Mouse (Mus musculus): ENCODE measurements at regions not wholly inside any gene's neighbourhood (a gene's known extent, or its start where the extent isn't known, plus 50 kb on each side); places are given as distances from the start of the nearest gene placed in this dataset.

DNA sequence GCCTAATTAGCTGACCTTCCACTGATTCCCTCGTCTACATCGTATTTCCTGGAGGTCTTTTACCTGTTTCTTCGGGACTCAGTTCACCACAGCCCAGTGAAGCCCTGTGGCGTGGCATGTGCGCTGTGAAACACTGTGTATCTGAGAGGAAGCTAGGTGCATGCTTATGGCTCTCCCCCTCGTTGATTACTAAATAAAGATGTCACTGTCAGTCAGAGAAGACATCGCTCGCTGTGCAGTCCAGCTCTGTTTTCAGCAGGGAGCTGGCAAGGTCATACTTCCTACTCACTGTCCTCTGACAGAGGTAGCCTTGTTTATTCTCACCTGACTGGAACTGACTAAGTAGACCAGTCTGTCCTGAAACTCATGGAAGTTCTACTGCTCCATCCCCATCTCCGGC is 68.7 kb upstream of the Adrb1 start:
- H3K9ac ChIP-seq: no peak overlapping the region
- H3K4me1 ChIP-seq: peaks cover 18% of the 10 kb centered on the region
- no peak for ATAC-seq (ENCODE audit: insufficient number of reproducible peaks, low FRiP score, low TSS enrichment, low read depth)
- H3K9me3 ChIP-seq (replicated peaks): no peaks in the 10 kb centered on the region
- H3K4me3 ChIP-seq (replicated peaks): no peak overlapping the region
- H3K27me3 ChIP-seq: no peaks in the 10 kb centered on the region
- 61% methylated on average over 9 of the region's 9 CpGs for WGBS
- peak overlapping the region; percentile 39; the same call in 1 of the 2 replicates for H3K4me2 ChIP-seq (replicated peaks)
- H3K36me3 ChIP-seq: no peaks in the 10 kb centered on the region
- H3K27ac ChIP-seq (replicated peaks): no peak overlapping the region

DNA sequence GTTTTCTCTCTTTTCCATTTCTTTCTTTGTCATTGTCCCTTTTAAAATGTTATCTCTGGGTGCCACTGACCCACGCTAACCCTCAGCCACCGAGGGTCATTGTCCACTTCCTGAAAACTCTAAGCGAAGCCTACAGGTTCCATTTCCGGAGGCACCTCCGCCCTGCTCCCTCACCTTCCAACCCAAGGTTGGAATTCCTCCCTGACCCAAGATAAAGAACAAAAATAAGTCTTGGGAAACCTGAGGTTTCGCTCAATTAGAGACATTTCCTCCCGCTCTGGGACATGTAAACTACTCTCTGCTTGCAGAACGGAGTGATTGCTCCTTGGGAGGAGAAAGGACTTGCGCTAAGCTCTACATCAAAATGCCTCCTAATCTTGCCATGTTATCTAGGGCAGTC is 66.7 kb upstream of the Adrb1 start:
- Histone ChIP-seq H3K4me3 (replicated peaks) (no peak overlapping the region), H3K36me3 (no peaks in the 10 kb centered on the region), H3K9me3 (replicated peaks) (no peaks in the 10 kb centered on the region), H3K4me1 (peaks cover 18% of the 10 kb centered on the region), H3K4me2 (replicated peaks) (no peak overlapping the region), H3K27ac (replicated peaks) (no peak overlapping the region), H3K27me3 (no peaks in the 10 kb centered on the region), H3K9ac (no peak overlapping the region)
- 81% methylated on average over 9 of the region's 9 CpGs for WGBS
- ATAC-seq (ENCODE audit: insufficient number of reproducible peaks, low FRiP score, low TSS enrichment, low read depth): no peak

DNA sequence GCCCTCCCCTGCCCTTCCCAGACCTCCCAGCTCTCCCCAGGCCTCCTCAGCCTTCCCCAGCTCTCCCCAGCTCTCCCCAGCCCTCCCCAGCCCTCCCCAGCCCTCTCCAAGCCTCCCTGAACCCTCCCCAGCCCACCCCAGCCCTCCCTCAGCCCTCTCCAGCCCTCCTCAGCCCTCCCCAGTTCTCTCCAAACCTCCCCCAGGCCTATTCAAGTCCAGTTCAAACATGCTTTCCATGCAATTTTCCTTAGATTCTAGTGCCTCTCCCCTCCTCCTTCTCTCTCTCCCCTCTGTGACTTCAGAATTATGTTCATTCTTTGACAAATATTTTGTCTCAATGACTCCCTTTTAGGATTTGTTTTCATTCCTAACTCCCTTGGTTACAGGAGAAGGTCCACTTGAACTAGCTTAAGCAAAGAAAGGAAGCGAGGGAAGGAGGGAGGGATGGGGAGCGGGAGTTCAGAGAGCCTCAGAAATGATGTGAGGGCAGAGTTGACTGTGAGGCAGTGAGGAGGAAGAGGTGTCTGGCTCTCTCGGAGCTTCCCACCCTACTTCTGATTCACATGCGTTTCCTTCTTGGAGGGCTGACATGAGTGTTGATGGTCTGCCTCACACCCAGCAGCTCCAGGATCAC is 61.3 kb upstream of the Adrb1 start:
- Histone ChIP-seq H3K9me3 (replicated peaks) (no peaks in the 10 kb centered on the region), H3K27me3 (no peaks in the 10 kb centered on the region), H3K4me3 (replicated peaks) (no peak overlapping the region), H3K36me3 (no peaks in the 10 kb centered on the region), H3K4me2 (replicated peaks) (no peak overlapping the region), H3K9ac (no peak overlapping the region), H3K4me1 (0 out of 2 replicates have a peak, but pooled peaks cover 7% of the 10 kb centered on the region), H3K27ac (replicated peaks) (no peak overlapping the region)
- 58% methylated on average over 4 of the region's 4 CpGs for WGBS
- no peak for ATAC-seq (ENCODE audit: insufficient number of reproducible peaks, low FRiP score, low TSS enrichment, low read depth)

DNA sequence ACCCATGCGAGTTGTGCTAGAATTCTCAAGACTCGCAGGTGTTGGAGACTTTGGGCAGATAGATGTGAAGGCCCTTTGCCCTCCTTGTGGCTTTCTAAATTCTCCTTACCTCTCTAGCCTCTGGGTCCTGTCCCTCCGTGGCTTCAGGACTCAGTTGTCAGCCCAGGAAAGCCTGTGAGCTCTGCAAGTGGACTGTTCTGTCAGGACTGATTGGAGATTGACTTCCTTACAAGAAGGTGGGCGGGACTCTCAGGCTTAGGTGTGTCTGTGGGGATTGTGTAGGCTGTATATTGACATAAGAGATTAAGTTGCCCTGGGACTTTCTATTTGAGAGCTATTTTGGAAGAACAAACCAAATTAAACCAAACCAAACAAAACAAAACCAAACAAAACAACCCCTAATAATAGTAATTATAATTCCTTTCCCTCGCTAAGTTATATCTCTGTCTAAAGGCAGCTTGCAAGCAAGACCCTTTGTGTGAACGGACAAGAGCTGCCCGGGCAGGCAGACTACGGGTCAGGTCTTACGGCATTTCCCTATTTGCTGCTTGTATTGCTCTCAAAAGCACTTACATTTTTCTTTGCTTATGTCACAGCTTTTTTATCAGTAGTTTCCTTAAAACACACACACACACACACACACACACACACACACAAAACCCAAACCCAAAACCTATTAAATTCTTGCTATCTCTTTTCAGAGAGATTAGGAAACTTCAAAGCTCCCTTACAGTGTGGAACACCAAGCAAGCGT is 58.3 kb upstream of the Adrb1 start:
- Histone ChIP-seq H3K9ac (no peak overlapping the region), H3K36me3 (no peaks in the 10 kb centered on the region), H3K27me3 (no peaks in the 10 kb centered on the region), H3K4me1 (0 out of 2 replicates have a peak, but pooled peaks cover 9% of the 10 kb centered on the region), H3K4me2 (replicated peaks) (no peak overlapping the region), H3K9me3 (replicated peaks) (no peaks in the 10 kb centered on the region), H3K4me3 (replicated peaks) (no peak overlapping the region), H3K27ac (replicated peaks) (0 out of 2 replicates have a peak overlapping the region, but pooled peaks have one; percentile 4)
- WGBS: 71% methylated on average over 10 of the region's 10 CpGs
- no peak for ATAC-seq (ENCODE audit: insufficient number of reproducible peaks, low FRiP score, low TSS enrichment, low read depth)

DNA sequence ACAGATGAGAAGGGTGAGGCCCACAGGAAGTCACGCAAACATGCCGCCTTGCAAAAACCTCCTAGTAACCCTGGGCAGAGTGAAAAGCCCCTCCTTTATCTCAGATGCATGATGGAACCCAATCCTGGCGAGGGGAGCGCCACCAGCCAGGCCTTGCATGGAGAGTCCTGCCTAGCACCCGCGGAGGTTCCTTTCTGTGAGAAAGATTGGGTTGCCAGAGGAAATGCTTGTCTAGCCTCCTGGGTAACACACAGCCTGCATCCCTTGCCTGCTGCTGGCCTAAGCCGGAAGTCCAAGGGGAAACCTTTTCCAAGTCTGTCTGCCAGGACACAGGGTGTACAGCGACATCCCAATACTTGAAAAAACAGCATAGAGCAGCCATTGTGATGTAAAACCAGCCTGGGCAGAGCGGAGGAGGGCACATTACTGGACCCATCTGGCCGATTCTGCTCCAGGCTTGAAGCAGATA is 57.7 kb upstream of the Adrb1 start:
- no peak for ATAC-seq (ENCODE audit: insufficient number of reproducible peaks, low FRiP score, low TSS enrichment, low read depth)
- 0 out of 2 replicates have a peak overlapping the region, but pooled peaks have one; percentile 4 for H3K27ac ChIP-seq (replicated peaks)

DNA sequence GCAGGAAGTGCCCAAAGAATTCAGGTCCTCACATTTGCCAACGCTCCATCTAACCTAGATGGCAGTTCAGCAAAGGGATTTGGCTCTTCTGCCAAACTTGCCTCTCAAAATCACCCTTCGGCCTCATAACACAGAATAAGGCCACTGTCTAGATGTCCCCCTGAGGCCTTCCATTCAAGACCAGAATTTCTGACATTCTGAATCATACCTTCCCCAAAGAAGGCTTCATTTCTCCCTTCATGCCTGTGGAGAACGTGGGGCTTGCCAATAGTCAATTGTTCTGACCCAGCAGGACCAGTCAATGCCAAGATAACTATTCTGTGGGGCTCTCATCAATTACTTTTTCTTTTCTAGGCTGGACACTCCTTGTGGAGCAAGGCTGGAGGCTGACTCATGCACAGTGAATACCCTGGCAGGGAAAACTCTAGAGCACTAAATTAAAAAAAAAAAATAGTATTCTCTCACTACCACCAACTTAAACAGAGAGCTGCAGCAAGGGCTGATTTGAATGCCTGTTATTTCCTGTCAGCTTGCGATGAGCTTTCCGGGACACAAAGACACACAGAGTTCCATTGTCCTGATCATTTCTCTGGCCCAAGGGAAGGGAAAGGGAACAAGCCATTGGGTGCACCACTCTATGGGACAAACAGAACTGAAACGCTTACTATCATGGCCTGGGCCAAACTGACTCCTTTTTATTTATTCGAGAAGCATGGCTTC is 56.9 kb upstream of the Adrb1 start:
- no peak overlapping the region for H3K4me3 ChIP-seq (replicated peaks)
- H3K27ac ChIP-seq (replicated peaks): no peak overlapping the region
- H3K9ac ChIP-seq: no peak overlapping the region
- no peak overlapping the region for H3K4me2 ChIP-seq (replicated peaks)
- H3K36me3 ChIP-seq: no peaks in the 10 kb centered on the region
- no peak for ATAC-seq (ENCODE audit: insufficient number of reproducible peaks, low FRiP score, low TSS enrichment, low read depth)
- 71% methylated on average over 7 of the region's 7 CpGs for WGBS
- H3K9me3 ChIP-seq (replicated peaks): no peaks in the 10 kb centered on the region
- H3K27me3 ChIP-seq: no peaks in the 10 kb centered on the region
- H3K4me1 ChIP-seq: peaks cover 17% of the 10 kb centered on the region; the same call in 1 of the 2 replicates

More for the DNA sequence above, 57.7 kb upstream of the Adrb1 start:
- Histone ChIP-seq H3K4me1 (peaks cover 15% of the 10 kb centered on the region; the same call in 1 of the 2 replicates), H3K4me3 (replicated peaks) (no peak overlapping the region), H3K9ac (no peak overlapping the region), H3K36me3 (no peaks in the 10 kb centered on the region), H3K9me3 (replicated peaks) (no peaks in the 10 kb centered on the region), H3K4me2 (replicated peaks) (no peak overlapping the region), H3K27me3 (no peaks in the 10 kb centered on the region)
- WGBS: 70% methylated on average over 10 of the region's 10 CpGs

GRCm38 (mm10) chr19:56665972-56666371 is 56.0 kb upstream of the Adrb1 start:
- WGBS: 84% methylated on average over 1 of the region's 1 CpGs

DNA sequence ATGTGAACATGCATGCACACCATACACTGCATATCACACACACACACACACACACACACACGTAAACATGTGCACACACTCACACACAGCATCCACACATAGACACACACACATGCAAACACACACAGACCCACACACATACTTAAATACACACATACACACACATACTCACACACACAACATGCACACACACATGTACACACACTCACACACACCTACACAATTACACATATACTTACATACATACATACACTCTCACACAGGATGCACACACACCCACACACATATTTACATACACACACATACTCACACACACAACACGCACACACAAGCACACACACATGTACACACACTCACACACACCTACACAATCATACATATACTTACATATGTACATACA is 54.1 kb upstream of the Adrb1 start:
- Histone ChIP-seq H3K4me3 (replicated peaks) (no peak overlapping the region), H3K36me3 (no peaks in the 10 kb centered on the region), H3K27ac (replicated peaks) (no peak overlapping the region), H3K27me3 (no peaks in the 10 kb centered on the region), H3K4me2 (replicated peaks) (no peak overlapping the region), H3K4me1 (peaks cover 17% of the 10 kb centered on the region; the same call in 1 of the 2 replicates), H3K9ac (no peak overlapping the region), H3K9me3 (replicated peaks) (no peaks in the 10 kb centered on the region)
- 94% methylated on average over 2 of the region's 2 CpGs for WGBS
- no peak for ATAC-seq (ENCODE audit: insufficient number of reproducible peaks, low FRiP score, low TSS enrichment, low read depth)

More at GRCm38 (mm10) chr19:56665972-56666371, 56.0 kb upstream of the Adrb1 start:
- Histone ChIP-seq H3K4me1 (peaks cover 17% of the 10 kb centered on the region; the same call in 1 of the 2 replicates), H3K4me3 (replicated peaks) (no peak overlapping the region), H3K27ac (replicated peaks) (no peak overlapping the region), H3K9ac (no peak overlapping the region), H3K27me3 (no peaks in the 10 kb centered on the region), H3K36me3 (no peaks in the 10 kb centered on the region), H3K9me3 (replicated peaks) (no peaks in the 10 kb centered on the region), H3K4me2 (replicated peaks) (no peak overlapping the region)
- no peak for ATAC-seq (ENCODE audit: insufficient number of reproducible peaks, low FRiP score, low TSS enrichment, low read depth)

GRCm38 (mm10) chr19:56668991-56669390 is 53.0 kb upstream of the Adrb1 start:
- 30% methylated on average over 7 of the region's 7 CpGs for WGBS
- Histone ChIP-seq H3K27me3 (no peaks in the 10 kb centered on the region), H3K36me3 (no peaks in the 10 kb centered on the region), H3K9me3 (replicated peaks) (no peaks in the 10 kb centered on the region), H3K4me1 (peaks cover 17% of the 10 kb centered on the region; the same call in 1 of the 2 replicates), H3K9ac (no peak overlapping the region), H3K4me2 (replicated peaks) (no peak overlapping the region), H3K27ac (replicated peaks) (no peak overlapping the region), H3K4me3 (replicated peaks) (no peak overlapping the region)
- peak; percentile 60; the same call in 1 of the 2 replicates for ATAC-seq (ENCODE audit: insufficient number of reproducible peaks, low FRiP score, low TSS enrichment, low read depth)

DNA sequence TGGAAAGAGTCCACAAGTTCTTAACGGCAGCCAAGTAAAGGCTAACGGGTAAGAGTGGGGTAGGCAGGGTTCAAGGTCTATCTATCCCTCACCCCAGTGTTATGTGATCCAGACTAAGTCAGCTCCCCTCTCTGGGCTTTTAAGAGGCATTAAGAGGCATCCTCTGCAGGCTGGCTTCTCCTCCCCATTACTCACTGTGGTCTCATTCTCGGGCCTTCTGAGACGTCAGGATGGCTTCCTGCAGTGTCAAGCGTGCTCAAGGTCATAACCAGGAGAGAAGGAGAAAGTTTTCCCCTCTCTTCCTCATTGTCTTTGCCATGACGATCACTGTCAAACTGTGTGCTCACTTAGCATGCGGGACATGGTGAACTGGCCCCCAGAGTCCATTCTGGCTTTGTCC is 52.5 kb upstream of the Adrb1 start:
- H3K27me3 ChIP-seq: no peaks in the 10 kb centered on the region
- H3K9ac ChIP-seq: no peak overlapping the region
- no peak overlapping the region for H3K4me2 ChIP-seq (replicated peaks)
- no peak overlapping the region for H3K4me3 ChIP-seq (replicated peaks)
- 55% methylated on average over 7 of the region's 7 CpGs for WGBS
- H3K36me3 ChIP-seq: no peaks in the 10 kb centered on the region
- ATAC-seq (ENCODE audit: insufficient number of reproducible peaks, low FRiP score, low TSS enrichment, low read depth): no peak
- H3K9me3 ChIP-seq (replicated peaks): no peaks in the 10 kb centered on the region
- H3K27ac ChIP-seq (replicated peaks): no peak overlapping the region
- peaks cover 12% of the 10 kb centered on the region; the same call in 1 of the 2 replicates for H3K4me1 ChIP-seq

Data from embryonic facial prominence, embryonic 15.5 days (tissue).